Mouse (Mus musculus): Measurements from ENCODE around the gene Tmcc3. TPM values are rescaled to one million over a fixed set of nuclear protein-coding genes. Genes with fewer than 3 reads are reported as not detected.

Gene Tmcc3
- 7.4 and 7.8 TPM in 2 replicates for polyA plus RNA-seq (2015; fragmentation: Nextera tagmentation; extraction: Ambion mirVana)

DNA sequence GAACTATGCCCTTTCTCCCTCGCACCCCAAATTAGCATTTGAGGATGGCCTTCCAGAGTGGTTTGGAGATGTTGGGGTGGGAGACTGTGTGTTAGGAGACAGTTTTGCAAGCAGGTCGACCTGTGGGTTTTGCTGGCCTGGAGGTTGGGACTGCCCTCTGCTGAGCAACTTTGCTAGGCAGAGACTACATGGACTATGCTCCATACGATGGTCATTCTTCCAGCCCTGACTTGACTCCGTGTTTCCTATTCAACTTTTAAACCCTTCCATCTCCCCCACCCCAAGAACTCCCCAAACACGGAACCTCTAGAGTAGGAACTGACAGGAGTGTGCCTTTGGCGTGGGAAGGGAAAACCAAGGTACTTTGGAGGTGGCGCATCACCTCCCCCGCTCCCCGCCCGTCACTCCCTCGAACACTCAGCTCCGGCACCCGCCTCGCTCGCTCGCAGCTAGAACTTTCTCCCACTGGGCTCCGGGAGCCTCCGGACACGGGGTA, at the start of gene Tmcc3:
Tmcc3 (plus strand) TSS at position 439 of the 496 bp plus-strand sequence.
- 2% methylated on average over 19 of the region's 19 CpGs for WGBS
- no peak for ATAC-seq (replicated peaks; ENCODE audit: low FRiP score)

DNA sequence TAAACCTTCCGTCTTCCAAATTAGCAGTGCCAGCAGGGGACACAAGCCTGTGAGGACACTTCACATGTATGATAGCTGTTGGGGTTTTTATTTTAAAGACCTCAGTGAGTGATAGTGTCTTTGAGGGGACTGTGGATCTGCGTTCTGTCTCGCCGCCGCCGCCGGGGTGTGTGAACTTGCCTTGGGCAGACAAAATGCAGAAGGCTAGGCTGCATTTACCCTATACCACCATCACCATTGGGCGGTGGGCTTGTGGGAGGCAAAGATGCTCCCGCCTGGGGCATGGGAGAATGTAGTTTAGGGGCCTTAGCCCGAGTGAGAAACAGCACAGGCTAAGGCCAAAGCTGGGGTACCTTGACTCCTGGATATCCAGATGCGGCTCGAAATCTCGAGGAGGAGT, 49.1 kb upstream of the Tmcc3 start:
- Histone ChIP-seq H3K36me3 (no peaks in the 10 kb centered on the region), H3K9me3 (replicated peaks) (no peaks in the 10 kb centered on the region), H3K4me2 (no peak overlapping the region), H3K4me3 (replicated peaks) (no peak overlapping the region), H3K27me3 (no peaks in the 10 kb centered on the region), H3K27ac (no peak overlapping the region), H3K4me1 (0 out of 2 replicates have a peak, but pooled peaks cover 3% of the 10 kb centered on the region), H3K9ac (no peak overlapping the region)
- WGBS, result 91% methylated on average over 13 of the region's 13 CpGs
- no peak for ATAC-seq (replicated peaks; ENCODE audit: low FRiP score)

More for the DNA sequence above, at the start of gene Tmcc3:
- Histone ChIP-seq H3K27ac (no peak within 1 kb of the TSS), H3K36me3 (no peaks in the 10 kb centered on the region), H3K4me2 (peak within 1 kb of the TSS; percentile 96), H3K9me3 (replicated peaks) (no peaks in the 10 kb centered on the region), H3K4me3 (replicated peaks) (peak within 1 kb of the TSS; percentile 52), H3K27me3 (peaks cover 40% of the 10 kb centered on the region), H3K9ac (peak within 1 kb of the TSS; percentile 42), H3K4me1 (peaks cover 15% of the 10 kb centered on the region)

DNA sequence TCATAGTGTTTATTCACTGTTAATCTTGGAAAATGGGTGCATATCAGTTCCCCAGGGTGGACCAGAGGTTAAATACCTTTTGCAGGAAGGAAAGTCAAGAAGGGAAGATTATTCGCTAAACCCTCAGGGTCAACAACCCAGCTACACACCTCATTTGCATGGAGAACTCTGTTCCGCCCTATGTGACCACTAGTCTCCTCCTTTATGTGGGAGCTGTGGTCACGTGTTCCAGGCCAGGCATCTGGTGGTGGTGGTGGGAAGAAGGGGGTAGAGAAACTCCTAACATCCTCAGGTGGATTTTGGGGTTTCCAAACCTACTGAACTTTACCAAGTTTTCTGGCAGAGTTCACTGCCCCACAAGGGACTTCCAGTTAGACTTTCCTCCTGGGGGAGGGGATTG, 48.5 kb upstream of the Tmcc3 start:
- Histone ChIP-seq H3K9ac (no peak overlapping the region), H3K4me1 (0 out of 2 replicates have a peak, but pooled peaks cover 3% of the 10 kb centered on the region), H3K27me3 (no peaks in the 10 kb centered on the region), H3K4me3 (replicated peaks) (no peak overlapping the region), H3K4me2 (no peak overlapping the region), H3K36me3 (no peaks in the 10 kb centered on the region), H3K27ac (no peak overlapping the region), H3K9me3 (replicated peaks) (no peaks in the 10 kb centered on the region)
- no peak for ATAC-seq (replicated peaks; ENCODE audit: low FRiP score)
- 72% methylated on average over 3 of the region's 3 CpGs for WGBS

DNA sequence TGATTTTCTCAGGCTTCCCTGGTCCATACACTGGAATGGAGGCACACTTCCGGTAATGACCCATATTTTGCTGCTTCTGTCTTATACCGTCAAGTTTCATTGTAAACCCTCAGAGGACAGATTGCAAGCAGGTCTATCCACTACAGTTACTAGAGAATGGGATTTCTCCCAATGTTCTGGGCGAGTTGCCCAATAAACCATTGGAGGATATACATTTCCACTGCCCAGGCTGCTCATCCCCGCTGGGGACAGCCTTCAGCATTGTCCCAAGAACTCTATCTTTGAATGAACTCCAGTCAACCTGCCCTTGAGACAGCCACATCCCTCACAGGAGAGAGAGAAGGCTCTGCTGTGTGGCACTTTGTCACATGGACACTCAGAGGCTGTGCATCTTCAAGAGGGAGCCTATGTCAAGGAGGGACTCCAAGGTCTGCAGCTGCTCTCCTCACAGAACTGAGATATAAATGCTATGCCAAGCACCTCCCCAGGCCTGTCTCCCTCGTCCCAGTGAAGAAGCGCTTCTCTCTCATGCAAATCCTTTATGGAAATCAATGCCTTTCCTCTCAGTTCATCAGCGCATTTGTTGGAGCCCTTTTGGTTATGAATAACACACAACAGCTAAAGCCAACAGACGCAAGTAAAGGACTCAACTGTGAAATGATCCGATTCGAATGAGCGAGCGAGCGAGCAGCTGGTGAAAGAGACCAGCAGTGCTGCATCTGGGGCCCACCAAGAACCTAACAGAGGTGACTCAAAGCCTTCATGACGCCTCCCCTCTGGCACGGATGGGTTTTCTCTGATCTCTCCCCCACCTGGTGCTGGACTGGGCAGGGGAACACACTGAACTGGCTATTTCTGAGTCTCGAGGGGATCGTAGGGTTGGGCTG, 45.9 kb upstream of the Tmcc3 start:
- Histone ChIP-seq H3K4me2 (no peak overlapping the region), H3K9ac (no peak overlapping the region), H3K9me3 (replicated peaks) (no peaks in the 10 kb centered on the region), H3K27ac (no peak overlapping the region), H3K36me3 (no peaks in the 10 kb centered on the region), H3K4me3 (replicated peaks) (no peak overlapping the region), H3K4me1 (0 out of 2 replicates have a peak, but pooled peaks cover 3% of the 10 kb centered on the region), H3K27me3 (no peaks in the 10 kb centered on the region)
- no peak for ATAC-seq (replicated peaks; ENCODE audit: low FRiP score)
- 71% methylated on average over 17 of the region's 17 CpGs for WGBS

DNA sequence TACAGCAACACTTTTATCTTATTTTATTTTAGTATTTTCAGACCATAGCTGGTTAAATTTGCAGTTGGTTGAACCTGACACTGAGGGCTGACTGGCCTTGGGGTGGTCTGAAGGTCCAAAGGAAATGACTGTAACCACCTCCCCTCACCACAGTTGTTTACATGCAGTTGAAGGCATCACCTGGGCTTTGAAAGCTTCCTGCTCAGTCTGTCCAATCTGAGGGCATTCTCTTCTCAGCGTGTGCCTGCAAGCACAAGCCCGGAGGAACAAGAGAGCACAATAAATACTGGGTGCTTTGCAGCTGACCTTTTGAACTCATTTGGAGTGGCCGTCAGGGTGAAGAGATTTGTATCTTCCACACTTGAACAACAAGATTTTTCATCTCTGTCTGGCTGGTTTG, 36.4 kb upstream of the Tmcc3 start:
- WGBS, result 9% methylated on average over 3 of the region's 3 CpGs
- Histone ChIP-seq H3K27me3 (no peaks in the 10 kb centered on the region), H3K4me1 (0 out of 2 replicates have a peak, but pooled peaks cover 4% of the 10 kb centered on the region), H3K4me3 (replicated peaks) (no peak overlapping the region), H3K36me3 (no peaks in the 10 kb centered on the region), H3K4me2 (no peak overlapping the region), H3K27ac (no peak overlapping the region), H3K9ac (no peak overlapping the region), H3K9me3 (replicated peaks) (no peaks in the 10 kb centered on the region)
- no peak for ATAC-seq (replicated peaks; ENCODE audit: low FRiP score)

DNA sequence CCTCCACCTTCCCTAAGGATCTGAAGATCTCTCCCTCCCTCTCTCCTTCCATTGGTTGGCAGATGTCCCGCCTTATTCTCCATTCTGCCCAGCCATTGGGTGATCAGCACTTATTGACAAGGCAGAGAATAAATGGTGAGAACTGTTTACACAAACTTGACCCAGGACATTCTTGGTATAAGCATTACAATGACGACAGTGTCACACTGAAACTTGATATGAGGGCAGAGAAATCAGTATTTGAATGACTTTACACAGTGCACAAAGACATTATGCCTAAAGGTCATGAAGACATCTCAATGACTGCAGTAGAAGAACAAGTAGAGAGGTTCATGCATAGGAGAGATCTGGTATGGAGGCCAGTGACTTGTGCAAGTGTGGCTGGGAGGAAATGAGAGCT, 35.2 kb upstream of the Tmcc3 start:
- Histone ChIP-seq H3K9ac (no peak overlapping the region), H3K9me3 (replicated peaks) (no peaks in the 10 kb centered on the region), H3K36me3 (no peaks in the 10 kb centered on the region), H3K27me3 (no peaks in the 10 kb centered on the region), H3K27ac (no peak overlapping the region), H3K4me3 (replicated peaks) (no peak overlapping the region), H3K4me2 (no peak overlapping the region), H3K4me1 (0 out of 2 replicates have a peak, but pooled peaks cover 4% of the 10 kb centered on the region)
- 49% methylated on average over 2 of the region's 2 CpGs for WGBS
- ATAC-seq (replicated peaks; ENCODE audit: low FRiP score), result no peak

DNA sequence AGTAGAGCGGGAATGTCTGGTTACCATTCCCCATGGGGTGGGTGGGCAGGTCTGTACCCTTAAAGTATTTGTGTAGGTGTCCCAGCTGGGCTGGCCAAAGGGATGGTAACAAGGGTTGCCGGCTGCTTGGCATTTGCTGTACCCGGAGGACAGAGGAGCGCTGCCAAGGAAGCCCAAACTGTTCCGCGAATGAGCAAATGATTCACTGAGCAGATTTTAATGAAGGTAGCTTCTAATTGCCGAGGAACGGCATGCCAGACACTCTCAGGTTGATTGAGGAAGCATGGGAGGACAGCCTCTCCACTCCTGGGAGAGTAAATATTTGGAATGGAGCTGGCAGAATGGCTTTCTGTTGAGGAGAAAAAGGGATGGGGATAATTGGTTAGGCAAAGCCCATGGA, 29.6 kb upstream of the Tmcc3 start:
- ATAC-seq (replicated peaks; ENCODE audit: low FRiP score), result no peak
- no peaks in the 10 kb centered on the region for H3K36me3 ChIP-seq
- 84% methylated on average over 8 of the region's 8 CpGs for WGBS

DNA sequence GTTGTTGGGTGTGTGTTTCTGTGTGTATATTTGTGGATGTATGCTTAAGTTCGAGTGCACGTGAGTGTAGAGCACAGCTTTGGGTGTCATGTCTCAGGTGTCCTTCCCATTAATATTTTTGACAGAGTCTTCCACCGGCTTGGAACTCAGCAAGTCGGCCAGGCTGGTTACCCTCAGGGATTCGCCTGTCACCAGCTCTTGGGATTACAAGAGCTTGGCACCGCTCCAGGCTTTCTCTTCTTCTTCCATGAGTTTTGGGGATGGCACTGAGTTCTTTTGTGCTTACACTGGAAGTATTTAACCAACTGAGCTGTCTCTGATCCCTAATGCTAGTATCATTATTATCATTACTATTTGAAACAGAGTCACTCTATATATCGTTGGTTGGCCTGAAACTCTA, 29.0 kb upstream of the Tmcc3 start:
- H3K36me3 ChIP-seq, result no peaks in the 10 kb centered on the region
- no peak for ATAC-seq (replicated peaks; ENCODE audit: low FRiP score)
- H3K27me3 ChIP-seq, result no peaks in the 10 kb centered on the region
- no peak overlapping the region for H3K27ac ChIP-seq
- no peak overlapping the region for H3K4me2 ChIP-seq
- 0 out of 2 replicates have a peak, but pooled peaks cover under 1% of the 10 kb centered on the region for H3K4me1 ChIP-seq
- H3K9me3 ChIP-seq (replicated peaks), result no peaks in the 10 kb centered on the region
- H3K4me3 ChIP-seq (replicated peaks), result no peak overlapping the region
- WGBS, result 85% methylated on average over 7 of the region's 7 CpGs
- H3K9ac ChIP-seq, result no peak overlapping the region

More for the DNA sequence above, 29.6 kb upstream of the Tmcc3 start:
- Histone ChIP-seq H3K9me3 (replicated peaks) (no peaks in the 10 kb centered on the region), H3K4me2 (no peak overlapping the region), H3K4me1 (0 out of 2 replicates have a peak, but pooled peaks cover 4% of the 10 kb centered on the region), H3K27ac (no peak overlapping the region), H3K9ac (no peak overlapping the region), H3K27me3 (no peaks in the 10 kb centered on the region), H3K4me3 (replicated peaks) (no peak overlapping the region)

DNA sequence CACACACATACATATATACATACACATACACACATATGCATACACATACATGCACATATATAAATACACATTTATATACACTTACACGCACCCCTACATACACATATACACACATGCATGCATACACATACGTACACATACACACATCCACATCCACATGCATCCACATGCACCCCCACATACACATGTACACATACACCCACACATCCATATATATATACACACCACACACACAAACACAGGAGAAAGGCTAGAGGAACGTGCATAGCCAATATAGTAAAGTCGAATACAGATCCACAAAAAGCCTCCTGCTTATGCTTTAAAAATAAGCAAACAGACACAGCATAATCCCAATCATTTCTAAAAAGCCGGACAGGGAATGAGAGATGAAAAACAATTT, 17.3 kb upstream of the Tmcc3 start:
- H3K9me3 ChIP-seq (replicated peaks), result no peaks in the 10 kb centered on the region
- H3K4me3 ChIP-seq (replicated peaks), result no peak overlapping the region
- H3K27ac ChIP-seq, result no peak overlapping the region
- H3K4me1 ChIP-seq, result no peaks in the 10 kb centered on the region
- WGBS, result 91% methylated on average over 5 of the region's 5 CpGs
- ATAC-seq (replicated peaks; ENCODE audit: low FRiP score), result no peak
- H3K4me2 ChIP-seq, result no peak overlapping the region
- H3K9ac ChIP-seq, result no peak overlapping the region
- no peaks in the 10 kb centered on the region for H3K36me3 ChIP-seq
- peaks cover 3% of the 10 kb centered on the region; the same call in 1 of the 2 replicates for H3K27me3 ChIP-seq

DNA sequence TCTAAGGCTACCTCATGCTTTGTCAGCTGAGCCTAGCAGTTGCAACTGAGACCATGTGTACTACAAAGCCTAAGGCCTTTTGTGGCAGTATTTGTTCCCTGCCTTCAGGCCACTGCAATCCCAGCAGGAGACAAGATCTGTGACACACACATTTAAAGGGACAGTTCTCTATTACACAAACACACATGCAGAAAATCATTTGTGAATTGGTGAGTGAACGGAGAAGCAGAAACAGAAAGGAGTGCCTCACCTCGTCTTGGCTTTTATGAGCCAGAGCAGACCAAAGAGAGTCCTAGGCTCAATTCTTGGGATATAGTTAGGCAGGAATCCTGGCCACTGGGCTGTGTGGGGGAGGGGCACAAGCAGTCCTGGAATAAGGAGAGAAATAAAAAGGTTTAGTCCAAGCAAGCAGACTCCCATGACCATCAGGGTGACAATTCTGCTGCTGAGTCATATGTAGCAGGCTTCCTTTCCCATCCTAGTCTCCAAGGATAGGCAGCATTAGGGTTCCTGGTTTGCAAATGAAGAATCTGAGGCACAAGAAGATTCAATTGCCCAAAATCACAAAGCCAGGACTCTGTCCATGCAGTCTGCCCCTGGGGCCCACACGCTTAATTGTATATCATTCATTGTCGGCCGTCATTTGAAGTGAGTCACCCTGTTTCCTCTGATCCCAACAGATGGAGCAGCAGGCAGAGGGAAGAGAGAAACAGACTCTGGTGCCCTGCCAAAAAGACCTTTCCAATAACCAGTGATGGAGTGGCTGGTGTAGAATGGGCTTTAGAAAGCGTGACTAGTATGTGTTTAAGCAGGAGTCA, 16.6 kb upstream of the Tmcc3 start:
- H3K27ac ChIP-seq, result no peak overlapping the region
- H3K36me3 ChIP-seq, result no peaks in the 10 kb centered on the region
- H3K9ac ChIP-seq, result no peak overlapping the region
- H3K4me2 ChIP-seq, result no peak overlapping the region
- H3K9me3 ChIP-seq (replicated peaks), result no peaks in the 10 kb centered on the region
- H3K4me3 ChIP-seq (replicated peaks), result no peak overlapping the region
- H3K4me1 ChIP-seq, result no peaks in the 10 kb centered on the region
- 49% methylated on average over 6 of the region's 6 CpGs for WGBS
- H3K27me3 ChIP-seq, result peaks cover 3% of the 10 kb centered on the region; the same call in 1 of the 2 replicates
- no peak for ATAC-seq (replicated peaks; ENCODE audit: low FRiP score)

DNA sequence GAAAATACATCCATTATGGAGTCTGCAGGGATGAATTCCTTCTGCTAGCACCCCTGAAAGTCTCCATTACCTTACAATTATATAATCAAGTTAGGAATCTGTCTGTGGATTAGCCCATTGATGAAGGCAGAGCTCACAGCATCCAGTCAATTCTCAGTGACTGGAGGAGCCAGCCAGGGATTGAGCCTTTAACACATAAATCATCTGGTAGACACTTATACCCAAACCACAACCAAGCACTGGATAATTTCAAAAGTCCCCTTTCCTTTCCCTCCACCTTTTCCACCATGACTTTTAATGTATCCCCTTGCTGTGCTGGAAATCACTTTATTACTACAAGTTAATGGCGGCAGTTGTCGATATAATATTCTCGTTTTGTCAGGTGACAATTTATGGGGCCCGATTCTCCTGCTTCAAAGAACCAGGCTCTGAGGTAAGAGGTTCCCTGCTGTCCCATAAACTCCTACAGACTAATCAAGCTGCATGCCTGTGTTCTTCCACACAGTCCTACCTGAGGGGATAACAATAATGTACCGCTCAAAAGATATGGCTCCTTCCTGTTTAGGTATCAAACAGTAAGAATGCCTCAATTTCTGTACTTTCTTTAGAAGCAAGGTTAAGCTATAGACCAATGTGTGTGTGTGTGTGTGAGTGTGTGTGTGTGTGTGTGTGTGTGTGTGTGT, 15.7 kb upstream of the Tmcc3 start:
- Histone ChIP-seq H3K4me1 (no peaks in the 10 kb centered on the region), H3K36me3 (no peaks in the 10 kb centered on the region), H3K4me2 (no peak overlapping the region), H3K9ac (no peak overlapping the region), H3K9me3 (replicated peaks) (no peaks in the 10 kb centered on the region), H3K27ac (no peak overlapping the region), H3K4me3 (replicated peaks) (no peak overlapping the region), H3K27me3 (peaks cover 3% of the 10 kb centered on the region; the same call in 1 of the 2 replicates)
- ATAC-seq (replicated peaks; ENCODE audit: low FRiP score), result no peak
- WGBS, result 85% methylated on average over 5 of the region's 5 CpGs

Measured in kidney, embryonic 15.5 days (tissue).